Mouse (Mus musculus) large intestine, adult 2 months (tissue): Measurements from ENCODE around the gene Gak. TPM values are rescaled to one million over a fixed set of nuclear protein-coding genes. Genes with fewer than 3 reads are reported as not detected.

Experiments used
- DNase-seq: peaks from one replicate; pipeline ENCODE4 v3.0.0-alpha.2; 2012; ENCODE audit warnings: low read depth, low spot score
- WGBS: fragments of 180-500 bp; shearing (Covaris S2); methylation state at CpG from one replicate; pipeline ENCODE4 v1.1.7; 2018; 5-methylcytosine and 5-hydroxymethylcytosine counted together
- polyA plus RNA-seq: library from polyadenylated mRNA; depleted of rRNA; stranded (reverse); fragments of >200 nt; gene quantifications from 2 replicates; pipeline ENCODE4 v1.2.3, GENCODE M21; 2012; rRNA removed

Gak gene
- polyA plus RNA-seq, 1 experiment: 102 TPM

- 59% methylated on average over 3 of the region's 3 CpGs for WGBS
- no peak for DNase-seq
Observed at GRCm38 (mm10) chr5:108521896-108522295, 107.7 kb downstream of the Gak start.

DNA sequence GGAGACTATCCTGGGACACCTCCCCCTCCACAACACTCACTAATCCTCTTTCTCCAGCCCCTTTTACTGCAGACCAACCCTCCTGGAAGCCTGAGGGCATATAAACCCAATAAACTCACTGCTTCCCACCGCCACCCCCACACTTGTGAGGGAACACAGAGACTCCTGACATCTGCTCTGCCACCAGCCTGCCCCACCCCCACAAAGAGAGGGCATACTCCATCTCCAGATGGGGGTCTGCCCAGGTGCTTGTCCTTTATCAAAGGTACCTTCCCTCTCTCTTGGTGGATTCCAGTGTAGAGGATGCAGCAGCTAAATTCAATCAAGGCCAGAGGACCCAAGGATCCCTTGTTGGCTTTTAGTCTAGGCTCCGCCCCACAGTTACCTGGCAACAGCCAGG, 108.5 kb downstream of the Gak start:
- 35% methylated on average over 2 of the region's 2 CpGs for WGBS
- no peak for DNase-seq

DNA sequence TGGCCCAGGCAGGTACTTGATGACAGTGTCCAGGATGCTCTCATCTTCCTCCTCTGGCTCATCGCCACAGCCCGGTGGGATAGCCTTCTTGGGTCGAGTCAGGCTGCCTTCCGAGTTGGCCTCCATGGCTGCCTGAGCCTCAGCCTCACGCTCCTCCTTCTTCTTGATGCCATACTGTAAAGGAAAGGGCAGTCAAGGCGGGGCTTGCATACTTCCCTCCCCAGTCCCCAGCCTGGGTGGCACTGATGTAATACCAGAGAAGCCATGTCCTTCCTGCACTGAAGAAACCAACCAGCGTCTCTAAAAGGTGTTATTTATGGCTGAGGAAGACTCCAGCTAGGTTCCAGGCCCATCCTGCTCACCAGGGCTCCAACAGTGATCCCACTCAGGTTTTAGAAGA, 109.4 kb downstream of the Gak start:
- 62% methylated on average over 7 of the region's 7 CpGs for WGBS
- no peak for DNase-seq

Other genes starting within 250 kb of the Gak start
- gene Pde6b, start 241.4 kb downstream of the Gak start, polyA plus RNA-seq: 0.03 TPM in 1 of 2 replicates, not detected in the other
- gene Atp5k, start 195.3 kb downstream of the Gak start, polyA plus RNA-seq: 103 and 114 TPM in 2 replicates
- 10.5 and 14.6 TPM in 2 replicates for gene Mfsd7a, start 180.9 kb downstream of the Gak start, polyA plus RNA-seq
- 10.4 and 12.1 TPM in 2 replicates for gene Pcgf3, start 168.5 kb downstream of the Gak start, polyA plus RNA-seq
- gene Cplx1, start 79.7 kb downstream of the Gak start, polyA plus RNA-seq: 0.38 and 0.51 TPM in 2 replicates
- gene Tmem175, start within 50 bp of the Gak start, polyA plus RNA-seq: 26.3 and 32.6 TPM in 2 replicates
- gene Idua, start 30.6 kb upstream of the Gak start, polyA plus RNA-seq: 7.7 and 16.0 TPM in 2 replicates
- gene Dgkq, start 39.9 kb upstream of the Gak start, polyA plus RNA-seq: 29.1 and 72.1 TPM in 2 replicates
- not detected in 2 replicates for gene Slc26a1, start 45.8 kb upstream of the Gak start, polyA plus RNA-seq
- 27.6 and 31.8 TPM in 2 replicates for gene Fgfrl1, start 62.6 kb upstream of the Gak start, polyA plus RNA-seq
- gene Rnf212, start 145.2 kb upstream of the Gak start, polyA plus RNA-seq: 0.31 and 0.38 TPM in 2 replicates
- not detected in 2 replicates for gene Tmed11, start 165.6 kb upstream of the Gak start, polyA plus RNA-seq
- not detected in 2 replicates for gene Vmn2r8, start 179.1 kb upstream of the Gak start, polyA plus RNA-seq
- not detected in 2 replicates for gene Vmn2r9, start 222.8 kb upstream of the Gak start, polyA plus RNA-seq